Mouse (Mus musculus) kidney, postnatal 14 days (tissue): ENCODE results near the gene Acss2.

Experiments
- DNase-seq: peaks from one replicate; pipeline ENCODE4 v3.0.0; 2022; ENCODE audit warnings: mixed read lengths

The Acss2 gene

GRCm38 (mm10) chr2:155630590-155631416 lies 113.1 kb downstream of the Acss2 start:
- no peak for DNase-seq

DNA sequence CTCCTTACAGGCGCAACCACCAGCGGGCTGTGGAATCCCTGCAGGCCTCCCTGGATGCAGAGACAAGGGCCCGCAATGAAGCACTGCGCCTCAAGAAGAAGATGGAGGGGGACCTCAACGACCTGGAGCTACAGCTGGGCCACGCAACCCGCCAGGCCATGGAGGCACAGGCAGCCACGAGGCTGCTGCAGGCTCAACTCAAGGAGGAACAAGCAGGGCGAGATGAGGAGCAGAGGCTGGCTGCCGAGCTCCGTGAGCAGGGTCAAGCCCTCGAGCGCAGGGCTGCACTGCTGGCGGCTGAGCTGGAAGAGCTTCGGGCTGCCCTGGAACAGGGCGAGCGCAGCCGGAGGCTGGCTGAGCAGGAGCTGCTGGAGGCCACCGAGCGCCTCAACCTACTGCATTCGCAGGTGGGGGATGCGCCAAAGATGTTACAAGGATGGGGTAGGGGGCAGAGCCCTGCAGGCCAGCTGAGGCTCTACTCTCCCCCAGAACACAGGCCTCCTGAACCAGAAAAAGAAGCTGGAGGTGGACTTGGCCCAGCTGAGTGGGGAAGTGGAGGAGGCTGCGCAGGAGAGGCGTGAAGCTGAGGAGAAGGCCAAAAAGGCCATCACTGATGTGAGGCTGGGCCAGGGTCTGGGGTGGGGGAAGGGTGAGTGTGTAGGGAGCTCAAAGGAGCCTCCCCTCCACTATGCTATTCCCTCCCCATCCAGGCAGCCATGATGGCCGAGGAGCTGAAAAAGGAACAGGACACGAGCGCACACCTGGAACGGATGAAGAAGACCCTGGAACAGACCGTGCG lies 114.6 kb downstream of the Acss2 start:
- DNase-seq: no peak

GRCm38 (mm10) chr2:155633121-155633520 lies 115.4 kb downstream of the Acss2 start:
- DNase-seq: no peak

DNA sequence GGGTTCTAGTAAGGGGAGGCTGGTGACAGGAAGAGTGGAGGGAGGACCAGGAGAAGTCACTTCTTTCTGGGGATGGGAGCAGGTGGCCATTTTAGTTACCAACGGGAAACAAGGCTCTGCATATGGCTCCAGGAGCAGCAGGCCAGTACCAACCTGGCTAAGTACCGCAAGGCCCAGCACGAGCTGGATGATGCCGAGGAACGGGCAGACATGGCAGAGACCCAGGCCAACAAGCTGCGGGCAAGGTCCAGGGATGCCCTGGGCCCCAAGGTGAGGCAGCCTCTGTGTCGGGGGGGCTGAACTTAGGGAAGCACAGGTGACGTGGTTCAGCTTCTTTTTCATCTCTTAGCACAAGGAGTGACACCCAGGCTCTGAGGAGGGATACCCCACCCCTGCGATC lies 116.0 kb downstream of the Acss2 start:
- DNase-seq: no peak

- no peak for DNase-seq
These were observed 116.8 kb downstream of the Acss2 start for GRCm38 (mm10) chr2:155634562-155634961.
